Mouse (Mus musculus) MEL (cell line): ENCODE data around the gene Gm3194.
"Not testable (repeated sequence)": the region's sequence is repeated elsewhere in the genome, so short reads cannot be mapped to it uniquely, and the experiment has no call there.

Source experiments
- BHLHE40 ChIP-seq: IDR thresholded peaks from 2 replicates; pipeline ENCODE4 v1.6.1; 2012; ENCODE audit warnings: low read depth, mild to moderate bottlenecking, inconsistent platforms, low read length, improper control_type of control experiment, borderline replicate concordance
- CTCF ChIP-seq, 3 experiments: IDR thresholded peaks in 2 of 3; conservative IDR thresholded peaks in 1 of 3; 2 replicates each; pipeline ENCODE4 v1.5.1; 2011 to 2012; ENCODE audit warnings: low read length in 3 of 3, low read depth in 2 of 3, mild to moderate bottlenecking in 2 of 3, improper control_type of control experiment in 1 of 3, inconsistent platforms in 1 of 3, mixed read lengths in 1 of 3, moderate library complexity in 1 of 3; ENCODE audit not compliant: control insufficient read depth in 1 of 3, insufficient read depth in 1 of 3, poor library complexity in 1 of 3, severe bottlenecking in 1 of 3
- EP300 ChIP-seq, 2 experiments: IDR thresholded peaks; 2 replicates each; pipeline ENCODE4 v1.6.1; 2011; ENCODE audit warnings: improper control_type of control experiment in 2 of 2, low read length in 2 of 2, low read depth in 1 of 2, mild to moderate bottlenecking in 1 of 2
- GATA1 ChIP-seq: IDR thresholded peaks from 2 replicates; pipeline ENCODE4 v1.6.1; 2011; ENCODE audit warnings: low read depth, low read length, improper control_type of control experiment
- MAX ChIP-seq: IDR thresholded peaks from 2 replicates; pipeline ENCODE4 v1.6.1; 2011; ENCODE audit warnings: low read length, improper control_type of control experiment
- POLR2A ChIP-seq, 2 experiments: IDR thresholded peaks; 2 replicates each; pipeline ENCODE4 v1.6.1; 2011 to 2012; ENCODE audit warnings: low read length in 2 of 2, mild to moderate bottlenecking in 2 of 2, control low read depth in 1 of 2, improper control_type of control experiment in 1 of 2, low read depth in 1 of 2, moderate library complexity in 1 of 2; ENCODE audit not compliant: control insufficient read depth in 1 of 2, insufficient read depth in 1 of 2, poor library complexity in 1 of 2
- POLR2AphosphoS2 ChIP-seq: IDR thresholded peaks from 2 replicates; pipeline ENCODE4 v1.6.1; 2011; ENCODE audit warnings: low read length, improper control_type of control experiment
- SMC3 ChIP-seq: IDR thresholded peaks from 2 replicates; pipeline ENCODE4 v1.6.1; 2011; ENCODE audit warnings: low read depth, low read length, improper control_type of control experiment
- ZC3H11A ChIP-seq: IDR thresholded peaks from 2 replicates; pipeline ENCODE4 v1.6.1; 2012; ENCODE audit warnings: low read depth, mild to moderate bottlenecking, inconsistent platforms, low read length, improper control_type of control experiment
- ZMIZ1 ChIP-seq: IDR thresholded peaks from 2 replicates; pipeline ENCODE4 v1.6.1; 2012; ENCODE audit warnings: low read depth, mild to moderate bottlenecking, inconsistent platforms, low read length, improper control_type of control experiment, moderate library complexity

GRCm38 (mm10) chr14:5483907-5484306 lies 28.6 kb upstream of the Gm3194 start, which contains the start of gene Gm3187:
- TF ChIP-seq EP300 (IDR thresholded peaks at IDR 0.05; ENCODE audit: low read depth in 1 of 2, low read length in 2 of 2); POLR2AphosphoS2; POLR2A (IDR thresholded peaks at IDR 0.05; ENCODE audit: control insufficient read depth in 1 of 2, insufficient read depth in 1 of 2, low read depth in 1 of 2, low read length in 2 of 2, poor library complexity in 1 of 2); GATA1; BHLHE40; MAX; ZMIZ1; CTCF (IDR thresholded peaks at IDR 0.05 in 2 of 3, conservative IDR thresholded peaks at IDR 0.05 in 1 of 3; ENCODE audit: control insufficient read depth in 1 of 3, insufficient read depth in 1 of 3, low read depth in 2 of 3, low read length in 3 of 3, poor library complexity in 1 of 3, severe bottlenecking in 1 of 3); ZC3H11A; SMC3: not testable (repeated sequence)
